Mouse (Mus musculus) lung, postnatal 4 days (tissue): ENCODE results near the gene Ppp2r5c.
A peak's percentile ranks its signal among the peaks of the same experiment; 100 is the strongest.

Experiments
- DNase-seq, 2 experiments: peaks; one replicate each; pipeline ENCODE4 v3.0.0; 2021

Ppp2r5c gene

DNA sequence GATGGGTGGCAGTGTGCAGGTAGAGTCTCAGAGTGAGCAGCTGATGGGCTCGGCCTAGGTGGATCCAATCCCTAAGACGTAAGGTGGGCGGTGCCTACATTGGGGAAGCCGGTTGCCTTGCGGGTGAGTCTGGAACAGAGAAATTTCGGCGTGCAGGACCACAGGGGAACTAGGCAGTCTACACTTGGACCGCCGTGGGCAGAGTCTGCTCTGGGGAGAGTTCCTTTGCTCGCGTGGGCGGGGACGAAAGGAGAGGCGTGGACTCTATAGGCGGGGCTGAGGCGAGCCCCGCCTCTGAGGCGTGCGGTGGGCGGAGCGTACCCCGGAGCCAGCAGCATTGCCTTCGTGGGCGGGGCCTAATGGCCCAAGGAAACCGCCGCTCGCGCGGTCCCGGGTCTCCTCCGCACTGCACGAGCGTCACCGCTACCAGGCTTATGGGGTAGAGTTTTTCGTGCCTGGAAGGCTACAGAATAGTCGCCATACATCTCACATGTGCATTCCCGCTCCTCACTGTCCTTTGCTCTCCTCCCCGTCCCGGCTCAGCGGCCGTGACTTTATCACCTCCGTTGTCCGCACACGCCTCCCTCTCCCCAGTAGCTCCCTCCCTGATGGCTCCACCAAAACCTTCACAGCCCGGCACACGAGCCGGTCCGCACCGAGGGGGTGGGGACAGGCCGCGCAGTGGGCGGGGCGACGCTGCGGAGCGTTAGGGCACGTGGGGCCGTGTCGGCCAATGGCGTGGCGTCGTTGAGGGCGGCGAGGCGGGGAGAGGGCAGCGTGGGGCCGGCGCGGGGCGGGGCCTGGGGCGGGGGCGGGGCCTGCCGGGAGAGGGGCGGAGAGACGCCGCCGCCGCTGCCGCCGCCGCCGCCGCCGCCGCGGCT lies at the start of gene Ppp2r5c:
TSS of gene Ppp2r5c (plus strand) at position 831 of the 881 bp plus-strand sequence.
- peak; percentile 96 to 97 for DNase-seq

GRCm38 (mm10) chr12:110398351-110398750 lies 48.6 kb upstream of the Ppp2r5c start:
- peak; percentile 57 to 76 for DNase-seq

DNA sequence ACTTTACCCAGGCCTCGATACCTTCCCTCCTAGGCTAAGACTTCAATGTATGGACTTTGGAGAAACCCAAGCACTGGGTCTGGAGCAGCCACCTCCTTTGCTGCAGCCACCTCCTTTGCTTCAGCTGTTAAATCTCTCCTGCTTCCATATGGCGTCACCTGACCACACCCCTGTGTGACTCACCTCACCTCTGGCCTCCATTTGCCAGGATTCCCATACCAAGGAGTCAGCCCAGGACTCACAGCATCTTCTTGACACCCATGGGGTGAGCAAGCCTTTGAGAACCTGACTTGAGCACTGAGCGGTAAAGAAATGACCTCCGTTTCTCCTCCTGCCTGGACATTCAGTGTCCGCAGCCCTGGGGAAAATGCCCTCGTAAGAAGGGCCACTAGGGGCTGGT lies 47.8 kb upstream of the Ppp2r5c start:
- no peak for DNase-seq

DNA sequence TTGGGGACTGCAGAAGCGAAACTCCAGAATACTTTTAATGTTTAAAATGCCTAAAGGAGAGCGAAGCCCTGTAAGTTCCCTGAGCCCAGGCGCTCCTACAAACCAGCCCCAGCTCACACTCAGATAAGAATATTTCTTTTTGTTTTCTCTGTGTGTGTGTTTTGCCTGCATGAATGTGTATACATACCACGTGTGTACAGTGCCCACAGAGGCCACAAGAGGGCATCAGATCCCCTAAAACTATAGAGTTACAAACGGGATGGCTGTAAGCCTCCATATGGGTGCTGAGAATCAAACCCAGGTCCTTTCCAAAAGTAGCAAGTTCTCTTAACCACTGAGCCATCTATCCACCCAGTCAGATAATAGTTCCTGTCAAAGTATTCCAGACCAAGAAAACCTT lies 46.0 kb upstream of the Ppp2r5c start:
- DNase-seq: no peak

DNA sequence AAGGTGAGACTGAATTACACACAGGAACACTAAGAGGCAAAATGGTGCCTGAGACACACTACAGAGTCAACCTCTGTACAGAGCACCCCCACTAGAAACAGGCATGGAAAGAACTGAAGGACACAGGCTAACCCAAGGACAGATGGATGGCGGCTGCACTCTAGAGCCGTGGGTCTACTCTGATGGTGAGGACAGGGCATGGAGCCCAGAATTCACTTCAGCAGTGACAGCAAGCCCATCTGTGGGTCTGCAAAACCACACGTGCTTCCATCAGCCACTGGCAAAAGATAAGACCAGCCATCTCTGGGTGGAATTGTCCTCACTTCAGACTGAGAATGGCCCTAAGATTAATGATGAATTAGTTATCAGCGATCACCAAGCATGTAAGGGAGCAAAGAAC lies 45.0 kb upstream of the Ppp2r5c start:
- no peak for DNase-seq

DNA sequence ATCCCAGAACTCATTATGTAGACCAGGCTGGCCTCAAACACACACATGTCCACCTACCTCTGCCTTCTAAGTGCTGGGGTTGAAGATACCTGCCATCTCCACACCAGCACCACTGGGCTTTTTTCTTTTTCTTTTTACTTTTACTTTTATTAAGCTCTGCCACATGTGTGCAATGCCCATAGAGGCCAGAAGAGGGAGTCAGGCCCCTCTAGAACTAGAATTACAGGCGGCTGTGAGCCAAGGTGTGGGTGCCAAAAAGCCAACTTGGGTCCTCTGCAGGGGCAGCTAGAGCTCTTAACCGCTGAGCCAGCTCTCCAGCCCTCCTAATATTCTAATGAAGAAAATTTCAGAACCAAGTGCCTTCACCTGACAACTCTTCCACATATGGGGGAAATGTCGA lies 30.7 kb upstream of the Ppp2r5c start:
- peak in 1 of 2 experiments; percentile 35 for DNase-seq

DNA sequence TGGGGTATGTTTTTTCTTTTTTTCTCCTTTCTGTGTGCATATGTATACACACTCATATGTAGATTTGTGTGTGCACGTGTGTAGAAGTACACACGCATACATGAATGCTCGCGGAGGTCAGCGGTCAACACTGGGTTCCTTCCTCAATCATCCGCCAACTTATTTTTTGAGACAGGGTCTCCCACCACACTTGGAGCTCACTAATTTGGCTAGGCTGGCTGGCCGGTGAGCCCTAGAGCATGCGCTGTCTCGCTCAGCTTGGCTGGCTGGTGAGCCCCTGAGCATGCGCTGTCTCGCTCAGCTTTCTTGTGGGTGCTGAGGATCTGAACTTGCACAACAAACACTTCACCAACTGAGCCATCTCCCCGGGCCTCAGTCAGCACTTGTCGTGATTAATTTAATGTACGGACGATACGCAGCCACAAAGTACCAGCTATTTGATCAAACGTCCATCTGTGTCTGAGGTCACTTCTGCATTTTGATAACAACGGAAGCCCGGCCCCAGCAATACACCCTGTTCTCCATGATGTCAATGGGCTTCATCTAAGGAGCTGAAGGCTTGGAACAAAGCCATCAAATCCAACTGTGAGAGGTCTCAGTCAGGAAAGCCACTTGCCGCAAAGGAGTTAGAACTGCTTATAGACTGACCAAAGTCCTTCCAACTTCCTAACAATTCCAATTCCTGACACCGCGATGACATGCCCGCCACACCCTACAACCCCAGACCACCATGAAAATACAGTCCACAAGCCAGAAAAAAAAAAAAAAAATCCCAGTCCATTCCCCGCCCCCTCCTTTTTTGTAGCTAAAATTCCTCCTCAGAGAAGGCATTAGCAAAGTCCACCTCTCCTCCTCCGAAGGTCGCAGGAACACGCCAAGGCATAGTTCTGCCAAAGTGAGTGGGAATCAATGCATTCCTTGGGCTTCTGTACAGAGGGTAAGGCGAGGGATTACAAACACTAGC lies 29.6 kb upstream of the Ppp2r5c start:
- peak; percentile 24 to 39 for DNase-seq

DNA sequence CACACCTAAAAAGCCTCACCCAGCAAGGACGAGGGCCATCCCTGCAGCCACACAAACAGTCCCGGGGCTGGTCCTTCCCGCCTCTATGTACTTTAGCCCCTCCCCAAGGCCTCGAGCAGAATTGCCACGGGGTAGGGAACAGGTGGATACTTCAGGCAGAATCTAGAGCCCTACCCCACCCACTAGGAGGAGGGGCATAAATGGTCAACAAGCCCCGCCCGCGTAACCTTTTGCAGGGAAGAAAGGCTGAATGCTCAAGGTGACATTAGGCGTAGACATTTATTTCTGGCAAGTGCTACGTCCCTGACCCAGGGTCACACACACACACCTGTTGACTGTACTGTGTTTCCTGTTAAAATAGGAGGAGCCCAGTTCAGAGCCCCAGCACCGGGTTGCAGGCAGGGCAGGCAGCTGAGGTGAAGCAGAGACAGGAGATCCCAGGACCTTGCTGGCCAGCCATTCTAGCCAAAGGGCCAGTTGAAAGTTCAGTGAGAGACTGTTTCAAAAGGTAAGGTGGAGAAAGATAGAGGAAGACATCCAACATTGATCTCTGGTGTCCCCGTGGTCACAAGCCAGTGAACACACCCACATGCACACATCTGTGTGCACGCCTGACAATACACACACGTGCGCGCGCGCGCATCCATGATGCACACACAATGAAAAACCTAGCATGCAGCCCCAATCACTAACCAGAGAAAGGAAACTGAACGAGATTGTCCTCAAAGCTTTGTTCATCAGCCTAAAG lies 28.8 kb upstream of the Ppp2r5c start:
- peak; percentile 39 to 58 for DNase-seq

DNA sequence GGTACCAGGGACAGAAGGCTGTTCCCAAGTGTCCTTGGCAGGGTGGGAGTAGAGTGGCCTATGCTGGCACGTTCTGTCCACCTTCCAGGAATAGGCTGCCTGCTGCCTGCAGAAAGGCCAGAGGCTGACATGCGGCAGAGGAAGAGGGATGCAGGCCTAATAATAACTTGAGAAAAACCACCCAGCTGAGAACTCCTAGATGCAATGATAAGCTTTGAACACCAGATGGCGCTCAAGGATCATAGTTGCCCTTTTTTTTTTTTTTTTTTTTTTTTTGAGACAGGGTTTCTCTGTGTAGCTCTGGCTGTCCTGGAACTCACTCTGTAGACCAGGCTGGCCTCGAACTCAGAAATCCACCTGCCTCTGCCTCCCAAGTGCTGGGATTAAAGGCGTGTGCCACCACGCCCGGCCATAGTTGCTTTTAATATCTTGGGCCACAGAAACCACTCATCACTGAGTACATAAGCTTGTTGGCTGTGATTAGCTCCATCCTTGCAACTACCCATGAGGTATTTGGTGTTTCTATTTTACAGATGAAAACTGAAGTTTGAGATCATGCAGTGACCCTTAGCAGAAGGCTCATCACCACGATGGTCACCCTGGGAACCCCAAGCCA lies 28.1 kb upstream of the Ppp2r5c start:
- peak in 1 of 2 experiments; percentile 49 for DNase-seq

GRCm38 (mm10) chr12:110419879-110420278 lies 27.0 kb upstream of the Ppp2r5c start:
- no peak for DNase-seq

DNA sequence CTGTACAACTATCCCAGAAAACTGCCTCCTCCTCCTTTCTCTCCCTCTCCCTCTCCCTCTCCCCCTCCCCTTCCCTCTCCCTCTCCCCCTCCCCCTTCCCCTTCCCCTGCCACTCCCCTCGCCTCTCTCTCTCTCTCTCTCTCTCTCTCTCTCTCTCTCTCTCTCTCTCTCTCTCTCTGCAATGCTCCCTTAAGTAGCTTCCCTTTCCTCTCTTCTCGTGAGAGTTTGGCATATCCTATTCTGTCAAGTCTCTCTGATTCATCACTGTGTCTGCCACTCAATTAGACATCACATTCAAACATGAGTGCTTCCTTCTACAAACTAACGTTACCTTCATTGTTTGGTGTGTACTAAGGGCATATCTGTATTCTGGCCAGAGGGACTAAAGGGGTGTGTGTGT lies 25.6 kb upstream of the Ppp2r5c start:
- DNase-seq: no peak

GRCm38 (mm10) chr12:110424008-110424704 lies 22.8 kb upstream of the Ppp2r5c start:
- no peak for DNase-seq

DNA sequence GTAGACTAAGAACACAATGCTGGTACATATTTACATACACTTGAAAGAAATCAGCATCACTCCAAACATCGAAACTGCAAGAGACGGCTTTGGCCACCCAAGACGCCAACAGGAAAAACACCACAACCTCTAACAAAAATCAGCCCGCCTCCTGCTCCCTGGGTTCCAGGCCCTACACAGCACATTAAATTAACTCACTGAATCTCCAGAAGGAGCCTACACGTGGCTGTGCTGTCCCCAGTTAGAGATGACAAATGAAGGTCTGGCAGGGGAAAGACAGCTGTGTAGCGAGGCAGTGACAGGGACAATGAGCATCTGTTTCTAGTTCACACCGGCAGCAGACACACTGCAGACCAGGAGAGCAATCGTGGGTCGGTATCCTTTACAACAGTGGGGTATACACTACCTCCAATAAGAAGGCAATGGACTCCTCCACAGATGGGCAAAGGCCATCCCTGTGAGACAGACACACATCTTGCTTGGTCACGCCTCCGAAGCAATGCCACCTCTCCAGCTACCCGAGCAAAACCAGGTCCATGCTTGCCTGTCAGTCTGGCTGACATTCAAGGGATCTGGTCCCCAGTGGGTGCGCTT lies 20.4 kb upstream of the Ppp2r5c start:
- no peak for DNase-seq

GRCm38 (mm10) chr12:110429340-110429973 lies 17.5 kb upstream of the Ppp2r5c start:
- no peak for DNase-seq

- DNase-seq: no peak
Observed at GRCm38 (mm10) chr12:110429990-110430389, 16.9 kb upstream of the Ppp2r5c start.

DNA sequence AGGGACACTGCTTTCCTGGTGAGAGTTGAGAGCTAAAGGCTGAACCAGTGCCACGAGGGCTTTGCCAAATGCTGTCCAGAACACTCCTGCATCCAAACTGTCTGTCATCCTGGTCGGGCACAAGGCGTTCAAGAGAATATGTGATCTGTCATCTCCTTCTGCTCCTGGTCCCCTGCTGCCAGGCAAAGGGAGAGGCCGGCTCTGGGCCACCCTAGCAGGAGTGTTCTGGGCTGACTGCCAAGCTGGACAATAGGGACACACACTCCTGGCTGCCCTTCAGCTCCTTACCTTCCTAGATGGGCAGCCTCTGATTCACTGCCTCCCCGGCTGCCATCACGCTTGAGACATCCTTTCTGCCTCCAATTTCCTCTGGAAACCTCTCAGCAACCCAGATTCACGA lies 15.1 kb upstream of the Ppp2r5c start:
- DNase-seq: peak; percentile 61 to 66

DNA sequence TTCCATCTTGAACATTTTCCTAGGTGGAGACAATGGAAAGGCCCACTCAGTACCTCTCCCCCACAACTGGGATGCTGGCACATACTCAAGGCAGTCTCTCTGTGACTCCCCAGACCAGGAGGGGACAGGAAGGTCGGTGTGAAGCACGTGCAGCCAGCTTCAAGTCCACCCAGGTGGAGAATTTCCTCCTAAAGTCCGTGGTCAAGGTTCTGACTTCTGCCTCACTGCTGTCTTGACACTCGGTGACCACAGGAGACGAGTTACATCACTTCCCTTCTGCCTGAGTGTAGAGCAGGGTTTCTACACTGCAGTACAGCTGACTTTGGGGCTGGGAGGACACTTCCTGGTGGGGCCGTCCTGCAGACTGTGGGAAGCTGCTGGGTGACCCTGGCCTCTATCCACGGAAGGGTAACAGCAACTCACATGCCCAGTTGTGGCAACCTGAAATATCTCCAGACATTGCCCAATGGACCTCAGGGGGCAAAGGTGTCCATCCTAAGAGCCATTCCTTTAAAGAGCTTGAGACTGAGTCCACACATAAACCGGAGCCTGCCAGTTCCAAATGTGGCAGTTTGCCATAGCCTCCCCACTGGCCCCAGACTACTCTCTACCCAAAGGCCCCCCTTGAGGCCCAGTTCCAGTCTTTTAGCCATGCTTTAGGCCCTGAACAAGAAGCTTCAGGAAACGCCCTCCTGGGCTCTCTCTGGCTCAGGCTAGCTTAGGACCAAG lies 10.1 kb upstream of the Ppp2r5c start:
- peak; percentile 50 for DNase-seq

GRCm38 (mm10) chr12:110437367-110437703 lies 9.6 kb upstream of the Ppp2r5c start:
- DNase-seq: peak in 1 of 2 experiments; percentile 30

GRCm38 (mm10) chr12:110438367-110438973 lies 8.4 kb upstream of the Ppp2r5c start:
- DNase-seq: peak in 1 of 2 experiments; percentile 33

DNA sequence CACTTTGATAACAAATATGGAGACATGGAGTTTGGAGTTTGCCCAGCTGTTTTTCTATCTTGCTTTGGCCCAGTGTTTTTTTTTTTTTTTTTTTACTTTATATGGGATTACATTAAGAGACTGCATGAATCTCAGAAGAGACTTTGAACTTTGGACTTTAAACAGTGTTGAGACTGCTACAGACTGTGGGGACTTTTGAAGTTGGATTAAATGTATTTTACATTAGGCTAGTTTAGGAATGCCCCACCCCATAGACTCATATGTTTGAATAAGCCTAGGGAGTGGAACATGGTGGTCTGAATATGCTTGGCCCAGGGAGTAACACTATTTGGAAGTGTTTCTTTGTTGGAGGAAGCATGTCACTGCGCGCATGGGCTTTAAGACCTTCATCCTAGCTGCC lies 4.7 kb upstream of the Ppp2r5c start:
- no peak for DNase-seq
